Mouse (Mus musculus) MN1 (cell line): ENCODE data around the gene Rlf.
A peak's percentile ranks its signal among the peaks of the same experiment; 100 is the strongest.

ENCODE experiments used
- DNase-seq: peaks from one replicate; pipeline ENCODE4 v3.0.0-alpha.2; 2016; ENCODE audit warnings: low spot score

Rlf gene

GRCm38 (mm10) chr4:121214793-121215304 lies at the start of gene Rlf:
Rlf (minus strand) TSS chr4:121215084.
- peak; percentile 94 for DNase-seq

GRCm38 (mm10) chr4:121241612-121242000 lies 26.7 kb upstream of the Rlf start:
- no peak for DNase-seq

- peak; percentile 49 for DNase-seq
Observed at GRCm38 (mm10) chr4:121240637-121241611, 26.0 kb upstream of the Rlf start.

GRCm38 (mm10) chr4:121239878-121240277 lies 25.0 kb upstream of the Rlf start:
- no peak for DNase-seq

GRCm38 (mm10) chr4:121231772-121232414 lies 17.0 kb upstream of the Rlf start:
- peak; percentile 22 for DNase-seq

GRCm38 (mm10) chr4:121230943-121231614 lies 16.2 kb upstream of the Rlf start:
- no peak for DNase-seq

- no peak for DNase-seq
Observed at GRCm38 (mm10) chr4:121227072-121227471, 12.2 kb upstream of the Rlf start.

GRCm38 (mm10) chr4:121225177-121225576 lies 10.3 kb upstream of the Rlf start:
- no peak for DNase-seq

- DNase-seq: no peak
Observed at GRCm38 (mm10) chr4:121223136-121223535, 8.3 kb upstream of the Rlf start.

GRCm38 (mm10) chr4:121216216-121216615 lies 1.3 kb upstream of the Rlf start:
- DNase-seq: no peak

- DNase-seq: no peak
Observed at GRCm38 (mm10) chr4:121215489-121215888, 605 bp upstream of the Rlf start.

GRCm38 (mm10) chr4:121213936-121214792 lies 720 bp downstream of the Rlf start:
- DNase-seq: peak; percentile 75

GRCm38 (mm10) chr4:121208911-121209310 lies 6.0 kb downstream of the Rlf start:
- DNase-seq: no peak

- DNase-seq: no peak
Observed at GRCm38 (mm10) chr4:121197856-121198255, 17.0 kb downstream of the Rlf start.

- no peak for DNase-seq
Observed at GRCm38 (mm10) chr4:121196995-121197394, 17.9 kb downstream of the Rlf start.

GRCm38 (mm10) chr4:121196205-121196604 lies 18.7 kb downstream of the Rlf start:
- no peak for DNase-seq

- no peak for DNase-seq
Observed at GRCm38 (mm10) chr4:121194736-121195135, 20.1 kb downstream of the Rlf start.

GRCm38 (mm10) chr4:121192306-121192705 lies 22.6 kb downstream of the Rlf start:
- DNase-seq: no peak

- no peak for DNase-seq
Observed at GRCm38 (mm10) chr4:121189341-121189740, 25.5 kb downstream of the Rlf start.

GRCm38 (mm10) chr4:121179669-121180068 lies 35.2 kb downstream of the Rlf start:
- no peak for DNase-seq

GRCm38 (mm10) chr4:121167656-121168055 lies 47.2 kb downstream of the Rlf start:
- DNase-seq: no peak
